Mouse (Mus musculus) retina, embryonic 14.5 days (tissue): ENCODE measurements at regions not wholly inside any gene's neighbourhood (a gene's known extent, or its start where the extent isn't known, plus 50 kb on each side); places are given as distances from the start of the nearest gene placed in this dataset.
"Not testable (repeated sequence)": the region's sequence is repeated elsewhere in the genome, so short reads cannot be mapped to it uniquely, and the experiment has no call there.

Experiments used
- DNase-seq: peaks from one replicate; pipeline ENCODE4 v3.0.0-alpha.2; 2015; ENCODE audit warnings: low spot score

GRCm38 (mm10) chr19:59516957-59517356, 58.8 kb downstream of the Emx2 start:
- no peak for DNase-seq

- no peak for DNase-seq
Observed at GRCm38 (mm10) chr19:59519156-59519555, 61.0 kb downstream of the Emx2 start.

GRCm38 (mm10) chr19:59522176-59522575, 64.0 kb downstream of the Emx2 start:
- DNase-seq, result no peak

- DNase-seq, result no peak
Observed at GRCm38 (mm10) chr19:59523356-59523755, 65.2 kb downstream of the Emx2 start.

- DNase-seq, result no peak
Observed at GRCm38 (mm10) chr19:59564101-59564500, 105.9 kb downstream of the Emx2 start.

- DNase-seq, result no peak
Observed at GRCm38 (mm10) chr19:59568907-59569306, 110.7 kb downstream of the Emx2 start.

- DNase-seq, result not testable (repeated sequence)
Observed at GRCm38 (mm10) chr19:59569590-59569989, 111.4 kb downstream of the Emx2 start.

- no peak for DNase-seq
Observed at GRCm38 (mm10) chr19:59574346-59574745, 116.2 kb downstream of the Emx2 start.

GRCm38 (mm10) chr19:59577886-59578285, 119.7 kb downstream of the Emx2 start:
- peak; percentile 12 for DNase-seq

GRCm38 (mm10) chr19:59579676-59580075, 121.5 kb downstream of the Emx2 start:
- no peak for DNase-seq

GRCm38 (mm10) chr19:59585835-59586234, 127.7 kb downstream of the Emx2 start:
- DNase-seq, result no peak

GRCm38 (mm10) chr19:59587303-59587702, 129.1 kb downstream of the Emx2 start:
- DNase-seq, result no peak

- peak; percentile 72 for DNase-seq
Observed at GRCm38 (mm10) chr19:59588068-59588522, 129.9 kb downstream of the Emx2 start.

GRCm38 (mm10) chr19:59590021-59590420, 131.8 kb downstream of the Emx2 start:
- DNase-seq, result no peak

GRCm38 (mm10) chr19:59592060-59592459, 133.9 kb downstream of the Emx2 start:
- DNase-seq, result no peak

- DNase-seq, result peak; percentile 72
Observed at GRCm38 (mm10) chr19:59624288-59624795, 166.2 kb downstream of the Emx2 start.

- DNase-seq, result no peak
Observed at GRCm38 (mm10) chr19:59627681-59628080, 169.5 kb downstream of the Emx2 start.

- DNase-seq, result peak; percentile 32
Observed at GRCm38 (mm10) chr19:59628296-59629160, 170.4 kb downstream of the Emx2 start.

GRCm38 (mm10) chr19:59629161-59629445, 170.9 kb downstream of the Emx2 start:
- no peak for DNase-seq

GRCm38 (mm10) chr19:59630095-59630494, 171.9 kb downstream of the Emx2 start:
- no peak for DNase-seq

GRCm38 (mm10) chr19:59630706-59631105, 172.5 kb downstream of the Emx2 start:
- DNase-seq, result no peak

GRCm38 (mm10) chr19:59631541-59631940, 173.4 kb downstream of the Emx2 start:
- no peak for DNase-seq

GRCm38 (mm10) chr19:59636271-59636670, 178.1 kb downstream of the Emx2 start:
- DNase-seq, result no peak

GRCm38 (mm10) chr19:59642606-59643005, 184.4 kb downstream of the Emx2 start:
- DNase-seq, result no peak
